Mouse (Mus musculus): ENCODE measurements around the gene Fhit.
"Not testable (repeated sequence)": the region's sequence is repeated elsewhere in the genome, so short reads cannot be mapped to it uniquely, and the experiment has no call there.

The Fhit gene

GRCm38 (mm10) chr14:11161751-11162231 is at the start of gene Fhit:
Gene Fhit, minus strand, starts transcription at chr14:11162035.
- DNase-seq, result peak; percentile 75

- DNase-seq, result no peak
Measured at GRCm38 (mm10) chr14:11206786-11207185, 45.0 kb upstream of the Fhit start.

DNA sequence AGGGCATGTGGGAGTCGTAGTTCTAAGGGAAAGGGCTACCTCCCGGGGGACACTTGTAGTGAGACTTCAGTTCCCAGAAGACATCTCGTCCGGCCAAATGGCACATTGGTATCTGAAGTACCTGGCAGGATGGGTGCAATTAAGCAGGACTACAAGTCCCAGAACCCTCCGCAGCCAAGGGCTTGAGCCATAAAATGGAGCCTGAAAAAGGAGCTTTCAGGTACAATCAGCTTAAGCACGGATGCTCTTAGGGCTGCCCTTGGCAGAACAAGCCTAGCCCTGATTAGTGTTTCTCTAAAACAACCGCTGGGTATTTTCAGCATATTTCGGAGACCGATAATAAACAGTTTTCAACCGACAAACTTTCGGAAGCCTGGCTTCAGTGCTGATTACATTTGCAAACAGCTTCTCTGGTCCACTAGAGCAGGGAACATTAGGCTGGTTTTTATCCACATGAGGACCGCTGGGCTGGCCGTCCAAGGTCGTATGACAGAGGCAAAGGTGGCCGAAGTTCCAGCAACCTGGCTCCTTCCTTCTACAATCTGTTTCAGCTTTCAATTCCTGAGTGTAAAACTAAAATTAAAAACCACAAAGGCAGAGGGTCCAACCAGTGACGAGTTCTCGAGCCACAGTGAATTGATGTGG is 907 bp downstream of the Fhit start:
- peak; percentile 37 for DNase-seq

GRCm38 (mm10) chr14:11159641-11160040 is 2.2 kb downstream of the Fhit start:
- DNase-seq, result no peak

GRCm38 (mm10) chr14:11159021-11159420 is 2.8 kb downstream of the Fhit start:
- no peak for DNase-seq

DNA sequence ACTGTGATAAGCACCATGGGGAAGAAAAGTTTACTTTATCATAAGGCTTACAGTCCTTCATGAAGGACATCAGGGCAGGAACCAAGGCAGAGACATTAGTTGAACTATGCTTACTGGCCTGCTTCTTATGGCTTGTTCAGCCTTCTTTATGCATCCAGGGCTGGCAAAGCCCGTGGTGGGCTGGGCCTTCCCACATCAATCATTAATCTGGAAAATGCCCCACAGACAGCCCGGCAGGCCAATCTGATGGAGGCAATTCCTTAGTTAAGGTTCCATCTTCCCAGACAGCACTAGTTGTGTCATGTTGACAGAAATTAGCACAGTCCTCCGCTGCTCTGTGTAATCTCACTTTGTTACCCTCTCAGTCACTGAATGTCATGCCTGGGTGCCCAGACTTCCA is 4.1 kb downstream of the Fhit start:
- DNase-seq, result no peak

DNA sequence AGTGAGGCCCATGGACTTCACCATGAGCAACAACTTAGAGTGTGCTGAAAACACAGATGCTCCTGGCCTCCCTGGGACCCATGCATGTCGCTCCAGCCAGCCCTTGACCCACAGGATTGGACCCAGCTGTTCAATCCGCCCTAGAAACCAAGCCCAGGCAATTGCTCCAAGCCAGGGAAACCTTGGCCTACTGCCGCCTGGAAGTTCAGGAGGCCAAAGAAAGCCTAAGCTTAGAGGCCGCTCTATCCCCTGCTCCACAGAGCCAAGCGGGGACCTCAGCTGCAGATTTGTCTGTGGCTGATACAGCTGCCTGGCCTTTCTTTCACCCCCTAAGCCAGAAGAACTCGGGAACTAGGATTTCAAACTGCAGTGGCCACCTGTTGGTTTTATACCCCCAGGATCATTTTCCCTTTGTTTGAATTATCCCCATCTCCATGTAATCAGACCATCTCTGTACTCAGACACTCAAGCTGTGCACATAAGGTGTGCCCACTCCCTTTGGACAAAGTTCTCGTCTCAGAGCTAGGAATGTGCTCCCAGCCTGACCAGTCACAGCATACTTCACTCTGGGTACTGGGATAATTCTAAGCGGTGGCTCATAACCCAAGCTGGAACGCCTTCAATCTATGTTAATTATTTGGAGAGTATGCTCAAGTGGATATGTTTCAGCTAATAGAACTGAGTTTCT is 10.1 kb downstream of the Fhit start:
- no peak for DNase-seq

DNA sequence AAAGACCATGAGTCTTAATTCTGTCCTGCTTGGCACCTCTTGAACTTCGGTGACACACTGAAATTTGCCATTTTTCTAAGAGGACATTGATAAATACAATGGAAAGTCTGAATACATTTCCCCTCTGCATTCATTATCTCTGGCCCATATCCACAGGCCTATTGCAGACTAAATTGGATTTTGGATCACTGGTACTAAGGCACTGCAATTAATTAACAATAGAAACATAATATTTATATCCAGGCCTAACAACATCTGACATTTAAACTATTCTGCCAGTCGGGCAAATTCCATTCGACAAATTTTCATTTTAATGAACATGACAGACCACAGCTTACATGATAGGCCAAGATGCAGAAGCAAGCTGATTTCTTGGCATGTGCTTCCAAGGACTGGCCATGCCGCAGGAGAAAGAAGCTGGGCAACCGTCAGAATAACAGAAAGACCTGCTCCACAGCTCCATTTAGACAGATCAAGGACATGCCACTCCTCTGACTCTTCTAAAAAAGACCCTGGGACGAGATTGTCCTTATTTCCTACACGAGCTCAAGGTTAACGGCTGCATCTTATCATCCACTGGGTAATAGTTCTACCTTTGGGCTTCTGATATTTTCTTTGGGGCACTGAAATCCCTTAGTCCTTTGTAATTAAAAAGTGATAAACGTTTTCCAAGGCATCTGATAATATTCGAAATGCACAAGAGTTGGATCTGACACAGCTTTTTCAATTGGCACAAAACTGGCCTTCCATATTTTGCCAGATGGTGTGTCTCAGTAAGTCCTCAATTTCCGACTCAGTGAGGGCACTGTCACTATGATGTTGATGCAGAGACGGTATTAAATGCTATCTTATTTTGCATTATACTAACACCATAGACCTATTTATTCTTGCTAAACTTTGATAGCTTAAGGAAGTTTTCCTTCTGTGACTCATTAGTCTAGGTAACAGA is 27.8 kb downstream of the Fhit start:
- no peak for DNase-seq

DNA sequence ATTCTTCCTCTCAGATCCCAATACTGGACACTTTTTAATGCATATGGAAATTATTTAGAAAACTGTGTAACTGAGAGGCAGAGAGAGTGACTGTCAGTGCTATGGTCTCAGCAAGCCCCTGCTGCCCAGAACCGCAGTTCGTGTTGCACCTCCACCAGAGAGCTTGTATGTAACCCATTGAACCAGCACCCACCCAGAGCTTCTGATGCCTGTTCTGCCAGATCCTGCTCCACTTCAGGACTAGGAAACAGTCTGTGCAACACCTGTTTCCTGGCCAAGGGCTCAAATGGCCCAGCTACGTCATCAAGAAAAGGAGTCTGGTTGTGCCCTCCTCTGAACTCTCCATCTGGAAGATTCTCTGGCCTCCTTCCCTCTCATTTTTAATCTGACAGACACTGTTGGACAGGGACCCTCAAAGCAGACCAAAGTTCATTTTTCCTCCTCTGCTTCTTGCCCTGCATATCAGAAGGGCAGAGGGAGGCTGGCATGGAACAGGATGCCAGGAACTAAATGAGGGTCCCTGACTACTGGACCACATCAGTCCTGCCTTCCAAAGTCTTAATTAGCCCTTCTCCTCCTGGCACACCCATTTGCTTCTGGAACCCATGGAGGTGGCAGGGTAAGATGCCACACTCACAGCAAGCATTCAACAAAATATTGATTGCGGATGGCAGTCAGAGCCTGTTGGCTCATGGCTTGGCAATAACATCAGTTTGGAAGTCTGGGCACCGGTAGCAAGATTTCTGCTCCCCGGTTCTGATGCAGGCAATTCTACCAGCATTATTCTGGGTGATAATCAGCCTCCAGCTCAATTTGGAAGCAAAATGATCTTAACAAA is 29.0 kb downstream of the Fhit start:
- no peak for DNase-seq

- DNase-seq, result no peak
Measured at GRCm38 (mm10) chr14:11125096-11125495, 36.7 kb downstream of the Fhit start.

DNA sequence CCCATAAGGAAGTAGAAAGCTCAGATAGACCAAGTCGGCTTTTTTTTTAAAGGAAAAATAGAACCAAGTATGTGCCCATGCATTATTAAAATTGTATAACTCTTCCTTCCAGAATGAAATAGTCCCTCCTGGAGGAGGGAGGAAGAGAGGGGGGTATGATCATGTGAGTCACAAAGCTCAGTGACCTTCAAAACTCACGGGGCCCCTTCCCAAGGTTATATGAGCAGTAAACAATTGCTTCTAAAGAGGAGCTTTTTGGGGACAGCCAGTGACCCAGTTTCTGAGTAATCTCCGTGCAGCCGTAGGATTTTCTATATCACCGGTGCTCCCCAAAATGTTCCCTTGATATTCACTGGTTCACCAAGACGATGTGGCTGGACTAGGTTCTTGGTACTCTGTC is 42.8 kb downstream of the Fhit start:
- DNase-seq, result no peak

GRCm38 (mm10) chr14:11085596-11085995 is 76.2 kb downstream of the Fhit start:
- no peak for DNase-seq

GRCm38 (mm10) chr14:11083946-11084345 is 77.9 kb downstream of the Fhit start:
- DNase-seq, result no peak

DNA sequence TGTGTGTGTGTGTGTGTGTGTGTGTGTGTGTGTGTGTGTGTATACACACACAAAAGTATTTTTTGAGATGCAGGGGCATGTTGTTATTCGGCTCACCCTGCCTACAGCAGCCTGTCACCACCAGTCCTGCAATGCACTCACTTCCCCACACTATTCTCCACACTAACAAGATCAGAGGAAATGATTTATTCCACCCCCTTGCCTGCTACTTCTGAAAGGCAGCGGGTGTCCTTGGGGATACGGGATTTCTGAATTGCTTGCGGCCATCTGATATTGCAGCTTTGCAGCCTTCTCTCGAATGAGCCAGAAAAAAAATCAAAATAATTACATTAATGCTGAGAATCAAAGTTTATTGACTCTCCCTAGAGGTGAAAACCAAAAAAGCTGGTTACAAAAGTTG is 78.4 kb downstream of the Fhit start:
- no peak for DNase-seq

DNA sequence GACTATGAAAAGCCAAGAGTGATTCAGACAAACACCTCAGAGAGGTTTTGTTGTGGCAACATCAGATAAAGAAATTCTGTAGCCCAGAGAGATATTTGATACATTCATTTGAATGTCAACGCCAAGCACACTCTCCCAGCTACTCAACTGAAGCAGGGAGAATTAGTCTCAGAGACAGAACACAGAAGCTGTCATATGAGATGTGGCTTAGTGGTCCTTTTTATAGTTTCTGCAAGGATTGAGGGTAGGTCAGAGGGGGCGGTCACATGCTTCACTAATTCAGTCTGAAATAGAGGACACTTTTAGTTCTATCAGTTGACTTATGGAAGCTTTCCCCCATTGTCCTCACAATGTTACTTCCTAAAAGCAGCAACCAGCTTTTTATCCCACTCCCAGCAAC is 98.2 kb downstream of the Fhit start:
- DNase-seq, result no peak

DNA sequence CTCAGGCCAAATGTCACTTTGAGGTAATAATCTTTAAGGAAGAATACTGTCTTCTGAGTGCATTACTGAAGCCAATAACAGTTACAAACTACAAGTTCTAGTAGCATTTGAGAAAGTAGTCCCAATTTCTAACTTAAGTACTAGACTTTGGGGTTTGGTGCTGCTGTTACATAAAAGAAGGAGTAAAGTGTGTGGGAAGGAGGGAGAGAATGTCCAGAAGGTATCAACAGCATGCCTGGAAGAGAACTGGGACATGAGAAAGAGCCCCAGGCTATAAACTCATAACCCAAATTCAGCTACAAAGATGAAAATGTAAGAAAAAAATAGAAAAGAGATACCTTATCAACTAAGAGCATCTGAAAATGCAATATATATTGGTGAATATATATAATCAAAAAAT is 101.6 kb downstream of the Fhit start:
- no peak for DNase-seq

GRCm38 (mm10) chr14:11039503-11040300 is 122.1 kb downstream of the Fhit start:
- DNase-seq, result not testable (repeated sequence)

- DNase-seq, result no peak
Measured at GRCm38 (mm10) chr14:11021391-11021790, 140.4 kb downstream of the Fhit start.

GRCm38 (mm10) chr14:10978651-10979050 is 183.2 kb downstream of the Fhit start:
- DNase-seq, result no peak

- no peak for DNase-seq
Measured at GRCm38 (mm10) chr14:10941647-10942046, 220.2 kb downstream of the Fhit start.

DNA sequence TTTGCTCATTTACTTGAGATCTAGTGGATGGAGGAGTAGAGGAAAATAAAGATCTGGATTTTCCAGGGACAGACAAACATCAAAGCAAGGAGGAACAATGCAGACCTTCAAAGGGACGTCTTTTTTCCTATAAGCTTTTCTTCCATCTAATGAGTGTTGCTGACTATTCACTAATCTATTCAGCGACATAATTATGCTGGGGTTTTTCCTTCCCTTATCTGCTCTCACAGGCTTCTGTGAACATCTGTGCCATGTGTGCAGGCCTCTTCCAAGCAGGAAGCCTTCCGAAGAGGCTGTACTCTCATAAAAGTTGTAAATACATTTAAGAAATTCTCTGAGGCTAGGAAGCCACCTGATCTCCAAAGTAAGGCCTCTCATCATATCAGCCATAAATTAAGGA is 228.2 kb downstream of the Fhit start:
- no peak for DNase-seq

Data from thymus, postnatal 25 days (tissue).